Mouse (Mus musculus) lung, postnatal 14 days (tissue): ENCODE data around the gene Tecpr1.
A peak's percentile ranks its signal among the peaks of the same experiment; 100 is the strongest.

ENCODE experiments used
- DNase-seq: peaks from one replicate; pipeline ENCODE4 v3.0.0; 2021

Tecpr1 gene

DNA sequence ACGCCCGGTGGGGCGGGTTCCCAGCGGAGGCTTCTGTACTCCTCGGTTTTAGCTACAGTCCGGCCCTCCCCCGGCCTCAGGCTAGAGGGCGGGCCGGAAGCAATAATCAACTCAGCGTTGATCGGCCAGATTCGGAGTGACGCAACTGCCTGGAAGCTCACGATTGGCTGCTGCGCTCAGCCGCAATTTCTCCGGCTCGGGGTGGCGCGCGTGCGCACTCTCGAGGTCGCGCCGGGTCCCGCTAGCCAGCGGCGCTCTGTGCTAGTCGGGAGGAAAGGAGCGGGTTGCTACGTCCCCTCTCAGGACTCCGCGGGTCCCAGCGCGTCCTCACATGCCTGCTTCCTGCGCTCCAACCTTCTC lies at the start of gene Tecpr1:
TSS of gene Tecpr1 (minus strand) at position 113 of the 360 bp plus-strand sequence.
- peak; percentile 96 for DNase-seq

DNA sequence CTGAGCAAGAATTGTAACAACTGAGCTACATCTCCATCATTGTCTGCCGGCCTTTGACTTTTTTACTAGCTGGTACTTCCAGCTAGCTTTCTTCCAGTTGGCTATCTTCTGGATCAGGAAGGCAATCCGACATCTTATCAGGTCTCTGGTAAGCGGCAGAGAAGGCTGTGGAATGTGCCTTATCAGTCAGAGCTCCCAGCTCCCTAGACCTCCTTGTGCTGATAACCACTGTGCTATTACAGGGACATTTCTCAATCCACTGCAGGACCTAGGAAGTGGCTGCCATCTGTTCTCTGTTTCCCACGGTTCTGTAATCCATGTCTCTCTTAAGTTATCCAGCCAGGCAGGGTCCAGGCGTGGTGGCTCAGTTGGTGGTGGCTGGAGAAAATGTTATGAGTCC lies 48.4 kb upstream of the Tecpr1 start:
- no peak for DNase-seq

- DNase-seq: no peak
Observed at GRCm38 (mm10) chr5:144271118-144271517, 47.7 kb upstream of the Tecpr1 start.

- DNase-seq: no peak
Observed at GRCm38 (mm10) chr5:144270420-144270819, 47.0 kb upstream of the Tecpr1 start.

DNA sequence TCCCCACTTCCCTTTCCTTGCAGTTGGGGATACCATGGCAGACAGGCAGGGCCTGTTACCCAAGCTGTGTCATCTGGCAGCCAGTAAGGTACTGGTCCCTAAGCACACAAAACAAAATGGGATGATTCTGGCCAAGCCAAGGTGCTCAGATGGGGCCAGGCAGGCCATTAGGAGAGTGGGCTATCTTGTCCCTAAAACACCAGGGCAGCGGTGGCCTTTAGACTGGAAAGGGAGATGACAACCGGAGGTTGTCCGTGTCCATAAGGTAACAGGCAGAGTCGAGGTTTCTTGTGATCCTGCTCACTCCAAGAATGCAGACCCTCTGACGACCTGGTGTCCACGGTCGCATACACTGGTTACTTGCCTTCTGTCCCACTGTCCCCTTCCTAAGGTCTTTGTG lies 46.5 kb upstream of the Tecpr1 start:
- no peak for DNase-seq

- peak; percentile 77 for DNase-seq
Observed at GRCm38 (mm10) chr5:144267535-144268241, 44.3 kb upstream of the Tecpr1 start.

DNA sequence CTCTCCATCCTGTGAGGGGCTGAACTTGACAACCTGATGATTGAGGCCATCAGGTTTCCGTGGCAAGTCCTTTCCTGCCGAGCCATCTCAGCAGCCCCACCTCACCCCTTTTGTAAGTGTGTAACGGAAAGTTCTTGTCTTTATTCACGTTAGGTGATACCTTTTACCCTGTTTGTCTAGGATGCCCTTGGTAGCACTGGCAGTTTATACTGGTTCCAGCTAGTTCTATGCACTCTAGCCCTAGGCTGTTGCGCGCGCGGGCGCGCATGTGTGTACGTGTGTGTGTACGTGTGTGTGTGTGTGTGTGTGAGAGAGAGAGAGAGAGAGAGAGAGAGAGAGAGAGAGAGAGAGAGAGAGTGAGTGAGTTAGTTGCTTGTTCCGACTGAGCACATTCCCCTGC lies 40.1 kb upstream of the Tecpr1 start:
- DNase-seq: no peak

GRCm38 (mm10) chr5:144263082-144263481 lies 39.7 kb upstream of the Tecpr1 start:
- peak; percentile 22 for DNase-seq

DNA sequence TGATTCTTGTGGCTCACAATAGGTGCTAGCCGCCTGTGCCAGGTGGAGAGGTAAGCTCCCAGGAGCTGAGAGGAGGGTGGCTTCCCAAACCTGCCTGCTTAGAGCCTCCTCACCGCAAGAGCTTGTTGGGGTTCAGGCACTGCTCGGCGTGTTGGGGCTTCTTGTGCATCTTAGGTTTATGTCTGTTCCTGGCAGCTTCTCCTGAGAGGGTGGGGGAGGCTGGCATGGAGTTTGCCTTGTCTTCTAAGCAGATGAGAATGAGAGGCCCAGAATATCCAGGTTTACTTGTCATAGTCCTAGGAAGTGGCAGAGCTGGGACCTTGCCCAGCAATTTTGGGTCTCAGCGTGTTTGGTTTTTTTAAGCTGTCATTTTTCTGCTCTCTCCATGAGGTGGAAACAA lies 38.4 kb upstream of the Tecpr1 start:
- DNase-seq: no peak

- no peak for DNase-seq
Observed at GRCm38 (mm10) chr5:144261309-144261708, 37.9 kb upstream of the Tecpr1 start.

GRCm38 (mm10) chr5:144260464-144260863 lies 37.0 kb upstream of the Tecpr1 start:
- DNase-seq: no peak

DNA sequence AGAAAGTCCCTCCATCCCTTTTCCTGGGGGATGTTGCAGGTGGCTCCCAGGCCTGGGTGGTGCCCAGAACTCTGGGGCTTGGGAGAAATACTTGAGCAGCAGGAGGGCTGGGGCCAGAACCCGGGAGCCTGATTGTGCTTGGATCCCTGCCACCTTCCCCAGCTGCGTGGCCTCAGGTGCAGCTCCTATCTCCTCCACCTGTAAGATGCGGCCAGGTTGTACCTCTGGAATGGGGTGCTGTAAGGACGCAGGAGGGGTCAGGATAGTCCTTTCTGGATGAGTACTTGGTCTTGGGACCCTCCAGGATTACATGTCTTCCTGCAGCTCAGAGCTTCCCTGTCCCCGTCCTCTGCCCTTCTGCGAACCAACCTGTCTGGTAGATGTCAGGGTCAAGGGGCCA lies 35.8 kb upstream of the Tecpr1 start:
- DNase-seq: no peak

- DNase-seq: no peak
Observed at GRCm38 (mm10) chr5:144258687-144259086, 35.3 kb upstream of the Tecpr1 start.

DNA sequence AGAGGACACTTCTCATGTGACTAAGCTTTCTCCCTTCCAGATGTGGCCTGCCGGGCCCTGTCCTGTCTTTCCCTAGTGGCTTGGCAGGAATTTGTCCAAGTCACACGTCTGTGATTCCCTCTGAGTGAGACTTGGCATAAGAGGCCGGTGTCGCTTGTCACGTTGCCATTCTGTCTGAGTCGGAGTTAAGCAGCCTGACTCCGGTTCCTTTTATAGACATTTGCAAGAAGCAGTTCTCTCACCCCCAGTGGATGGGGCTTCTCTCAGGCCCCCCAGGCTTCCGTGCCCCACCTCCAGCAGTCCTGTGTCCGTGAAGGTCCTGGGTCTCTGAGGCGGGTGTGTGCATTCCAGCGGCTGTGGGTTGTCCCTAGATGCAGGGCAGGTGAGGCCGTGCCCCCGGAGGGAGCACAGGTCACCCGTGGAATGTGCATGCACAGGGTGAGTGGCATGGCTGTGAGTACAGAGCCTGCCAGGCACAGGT lies 34.8 kb upstream of the Tecpr1 start:
- DNase-seq: peak; percentile 69

DNA sequence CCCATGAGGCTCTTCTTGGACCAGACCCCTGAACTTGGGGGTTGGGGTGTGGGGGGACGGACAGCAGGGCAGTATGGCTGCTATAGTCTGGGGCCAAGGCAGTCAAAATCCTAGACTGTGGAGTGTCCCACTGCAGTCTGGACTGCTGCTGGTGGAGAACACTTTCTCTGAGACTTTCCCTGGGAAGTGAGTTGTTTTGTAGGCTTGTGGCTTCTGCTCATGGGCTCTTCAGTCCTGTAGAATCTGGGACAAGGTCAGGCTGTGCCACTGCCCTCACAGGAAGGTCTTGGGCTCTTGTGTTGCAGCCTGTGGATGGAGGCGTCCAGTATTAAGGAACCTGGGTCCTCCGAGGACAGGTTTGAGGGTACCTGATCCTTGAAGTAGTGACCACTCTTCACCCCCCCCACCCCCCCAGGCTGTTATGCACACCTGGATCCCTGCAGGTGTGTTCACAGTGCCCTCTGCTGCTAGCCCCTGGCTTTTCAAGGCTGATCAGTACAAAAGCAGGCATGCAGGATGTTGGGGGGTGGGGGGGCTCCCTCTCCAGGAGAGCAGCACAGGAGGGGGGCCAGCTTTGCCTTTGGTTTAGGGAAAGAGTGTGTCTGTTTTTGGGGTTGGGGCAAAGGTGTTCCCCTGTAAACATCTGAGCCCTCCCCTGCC lies 34.2 kb upstream of the Tecpr1 start:
- DNase-seq: no peak

DNA sequence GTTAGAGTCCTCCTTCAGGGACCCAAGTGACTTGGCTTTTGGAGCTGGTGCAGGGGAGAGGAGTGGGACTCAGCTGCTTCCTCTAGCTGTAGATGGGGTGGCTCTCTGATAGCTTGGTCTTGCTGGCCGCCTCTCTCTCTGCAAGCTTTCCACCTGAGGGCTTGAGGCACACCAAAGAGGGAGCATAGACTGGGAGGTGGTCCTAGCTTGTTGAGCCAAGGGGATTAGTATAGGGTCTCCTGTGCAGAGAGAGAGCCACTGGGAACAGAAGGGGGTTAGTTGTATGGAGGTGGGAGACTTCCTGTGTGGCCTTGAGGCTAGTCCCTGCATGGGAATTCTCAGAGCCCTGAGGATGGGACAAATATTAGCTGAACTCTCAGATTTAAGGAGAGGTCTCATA lies 33.5 kb upstream of the Tecpr1 start:
- DNase-seq: no peak

DNA sequence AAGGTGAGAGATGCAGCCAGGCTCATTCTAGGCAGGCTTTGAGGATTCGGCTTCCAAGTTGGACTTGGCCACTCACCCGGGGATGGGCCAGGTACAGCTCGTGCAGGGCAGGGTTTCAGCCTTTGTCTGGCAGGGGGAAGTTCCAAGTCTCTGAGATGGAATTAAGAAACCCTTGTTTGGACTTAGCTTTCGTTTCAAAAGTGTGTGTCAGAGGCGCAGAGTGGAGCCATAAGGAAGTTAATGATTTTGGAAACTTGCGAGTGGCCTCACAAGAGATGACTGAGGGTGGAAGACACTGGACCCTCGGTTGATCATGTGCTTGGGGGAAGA lies 33.1 kb upstream of the Tecpr1 start:
- no peak for DNase-seq

DNA sequence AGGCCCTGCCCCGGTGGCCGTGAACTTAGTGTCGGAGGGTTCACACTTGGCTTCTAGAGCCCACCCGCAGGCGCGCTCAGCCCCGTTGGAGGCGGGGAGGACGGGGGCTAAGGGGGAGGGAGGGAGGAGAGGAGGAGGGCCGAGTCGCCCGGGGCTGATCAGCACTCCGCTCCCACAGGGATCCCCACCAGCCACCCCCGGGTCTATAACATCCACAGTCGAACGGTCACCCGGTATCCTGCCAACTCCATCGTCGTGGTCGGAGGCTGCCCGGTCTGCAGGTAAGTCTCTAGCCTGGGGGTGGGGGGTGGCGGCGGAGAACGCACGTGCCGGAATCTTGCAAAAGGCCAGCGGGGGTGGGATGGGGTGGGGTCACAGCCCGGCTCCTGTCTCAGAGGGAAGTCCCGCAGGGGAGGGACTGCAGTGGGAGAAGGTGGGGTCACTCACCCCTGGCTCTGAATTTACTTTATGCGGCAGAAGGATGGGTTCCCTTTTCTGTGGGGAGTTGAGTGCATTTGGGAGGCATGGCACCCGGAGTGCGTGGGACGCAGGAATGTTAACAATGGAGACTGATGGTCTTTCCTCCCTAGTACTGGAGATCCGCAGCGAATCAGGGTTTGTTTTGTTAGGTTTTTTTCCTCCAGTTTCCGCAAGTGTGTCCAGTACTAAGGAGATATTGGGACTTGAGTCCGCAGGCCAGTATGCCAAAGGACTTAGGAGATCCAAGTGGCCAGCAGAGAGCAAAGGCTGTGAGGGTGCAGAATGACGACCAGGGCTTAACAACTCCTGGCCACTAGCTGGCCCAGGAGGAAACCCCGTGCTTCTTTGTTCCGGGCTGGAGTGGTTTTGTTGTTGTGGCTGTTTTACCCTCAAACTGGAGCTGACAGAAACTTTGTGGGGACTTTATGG lies 32.5 kb upstream of the Tecpr1 start:
- DNase-seq: peak; percentile 53

GRCm38 (mm10) chr5:144254811-144255631 lies 31.6 kb upstream of the Tecpr1 start:
- peak; percentile 85 for DNase-seq

DNA sequence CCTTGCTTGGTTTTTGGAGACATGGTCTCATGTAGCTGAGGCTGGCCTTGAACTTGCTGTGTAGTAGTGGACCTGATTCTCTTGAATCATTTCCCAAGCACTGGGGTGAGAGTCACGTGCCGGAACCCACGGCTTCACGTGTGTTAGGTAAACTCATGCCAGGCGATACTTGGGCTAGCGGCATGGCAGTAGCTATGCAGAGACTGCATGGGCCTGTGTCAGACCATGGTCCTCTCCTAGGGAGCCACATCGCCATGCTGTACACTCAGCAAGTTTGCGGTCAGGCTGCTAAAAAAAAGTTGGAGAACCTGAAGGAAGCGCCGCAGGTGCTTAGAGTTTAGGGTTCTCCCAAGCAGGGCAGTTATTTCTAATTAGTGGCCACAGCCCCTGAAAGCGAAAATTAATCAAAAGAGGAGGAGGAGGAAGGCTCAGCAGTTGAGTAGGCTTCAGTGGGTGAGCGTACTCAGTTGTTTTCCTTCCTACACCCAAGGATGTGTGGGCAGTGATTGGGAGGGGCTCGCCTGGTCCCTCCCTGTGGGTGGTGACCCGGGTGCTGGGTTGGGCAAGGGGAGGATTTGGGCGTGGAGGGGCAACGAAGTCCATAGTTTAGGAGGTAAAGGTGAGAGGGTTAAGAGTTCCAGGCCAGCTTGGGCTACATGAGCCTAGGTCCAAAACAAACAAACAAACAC lies 30.9 kb upstream of the Tecpr1 start:
- peak; percentile 79 for DNase-seq

GRCm38 (mm10) chr5:144253212-144253611 lies 29.8 kb upstream of the Tecpr1 start:
- DNase-seq: no peak
